Mouse (Mus musculus): ENCODE measurements around the gene Mpv17l. TPM values are rescaled to one million over a fixed set of nuclear protein-coding genes. Genes with fewer than 3 reads are reported as not detected.

The Mpv17l gene
- polyA plus RNA-seq, 2 experiments, result 3.4 to 4.3 TPM

- ATAC-seq (ENCODE audit: low FRiP score, low read depth) (no peak), DNase-seq (ENCODE audit: low spot score) (no peak)
- Histone ChIP-seq H3K27me3 (ENCODE audit: control insufficient read depth, insufficient read depth, low read length) (no peaks in the 10 kb centered on the region), H3K4me2 (replicated peaks; ENCODE audit: low read depth, low read length, severe bottlenecking) (no peak overlapping the region), H3K36me3 (ENCODE audit: control insufficient read depth, insufficient read depth, low read length) (no peaks in the 10 kb centered on the region), H3K27ac (replicated peaks; ENCODE audit: low read depth, low read length) (no peak overlapping the region), H3K4me1 (ENCODE audit: control insufficient read depth, insufficient read depth, low read length) (no peaks in the 10 kb centered on the region), H3K9ac (ENCODE audit: low read depth, low read length, severe bottlenecking) (no peak overlapping the region), H3K9me3 (ENCODE audit: control insufficient read depth, low read length) (no peaks in the 10 kb centered on the region), H3K4me3 (replicated peaks; ENCODE audit: low read length) (no peak overlapping the region)
- no peak for TF ChIP-seq POLR2A (IDR thresholded peaks at IDR 0.05; ENCODE audit: borderline replicate concordance, extremely low read depth, insufficient read depth, insufficient read length)
- 94% methylated on average over 4 of the region's 4 CpGs for WGBS
Measured at GRCm38 (mm10) chr16:13927456-13928075, 24.6 kb downstream of the Mpv17l start.

DNA sequence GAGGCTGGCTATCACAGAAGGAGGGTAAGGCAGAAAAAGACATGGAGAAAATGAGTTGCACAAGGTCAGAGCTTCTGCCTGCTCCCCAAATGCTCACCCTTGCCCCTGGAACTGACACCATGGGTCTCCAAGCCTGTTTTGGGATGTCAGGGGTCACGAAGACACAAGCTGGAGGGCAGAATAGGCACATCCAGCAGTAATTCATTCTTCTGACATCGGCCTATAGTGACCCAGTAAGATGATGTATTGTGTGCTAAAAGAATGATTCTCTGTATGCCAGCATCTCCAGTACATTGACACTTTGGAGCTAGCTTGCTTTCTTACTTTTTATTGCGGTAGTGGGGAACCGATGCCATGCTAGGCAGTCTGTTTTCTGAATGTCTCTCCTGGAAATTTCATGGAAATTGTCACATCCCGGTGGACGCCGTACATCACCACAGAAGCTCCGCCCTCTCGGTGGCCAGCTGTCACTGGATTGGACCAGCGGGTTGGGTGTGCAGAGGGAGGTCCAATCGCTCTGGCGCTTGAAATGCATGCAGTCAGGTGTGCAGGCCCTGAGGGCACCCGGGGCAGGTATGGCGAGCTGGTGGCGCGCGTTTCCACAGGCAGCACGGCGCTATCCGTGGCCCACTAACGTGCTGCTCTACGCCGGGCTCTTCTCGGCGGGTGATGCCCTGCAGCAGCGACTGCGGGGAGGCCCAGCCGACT lies 37.3 kb downstream of the Mpv17l start:
- Histone ChIP-seq H3K9ac (ENCODE audit: low read depth, low read length, severe bottlenecking) (peak overlapping the region; percentile 63), H3K4me2 (replicated peaks; ENCODE audit: low read depth, low read length, severe bottlenecking) (peak overlapping the region; percentile 99), H3K9me3 (ENCODE audit: control insufficient read depth, low read length) (no peaks in the 10 kb centered on the region), H3K4me3 (replicated peaks; ENCODE audit: low read length) (peak overlapping the region; percentile 53), H3K27me3 (ENCODE audit: control insufficient read depth, insufficient read depth, low read length) (0 out of 2 replicates have a peak, but pooled peaks cover 2% of the 10 kb centered on the region), H3K27ac (replicated peaks; ENCODE audit: low read depth, low read length) (no peak overlapping the region), H3K36me3 (ENCODE audit: control insufficient read depth, insufficient read depth, low read length) (no peaks in the 10 kb centered on the region), H3K4me1 (ENCODE audit: control insufficient read depth, insufficient read depth, low read length) (no peaks in the 10 kb centered on the region)
- TF ChIP-seq POLR2A (IDR thresholded peaks at IDR 0.05; ENCODE audit: borderline replicate concordance, extremely low read depth, insufficient read depth, insufficient read length), result no peak
- ATAC-seq (ENCODE audit: low FRiP score, low read depth), result peak; percentile 83
- 3% methylated on average over 27 of the region's 28 CpGs for WGBS
- peak; percentile 59 for DNase-seq (ENCODE audit: low spot score)

GRCm38 (mm10) chr16:13940847-13941395 lies 38.0 kb downstream of the Mpv17l start:
- H3K9ac ChIP-seq (ENCODE audit: low read depth, low read length, severe bottlenecking), result peak overlapping the region; percentile 63
- WGBS, result 3% methylated on average over 34 of the region's 34 CpGs
- DNase-seq (ENCODE audit: low spot score) (no peak), ATAC-seq (ENCODE audit: low FRiP score, low read depth) (peak; percentile 31; the same call in 1 of the 2 replicates)
- peak overlapping the region; percentile 99 for H3K4me2 ChIP-seq (replicated peaks; ENCODE audit: low read depth, low read length, severe bottlenecking)
- no peaks in the 10 kb centered on the region for H3K36me3 ChIP-seq (ENCODE audit: control insufficient read depth, insufficient read depth, low read length)
- H3K4me1 ChIP-seq (ENCODE audit: control insufficient read depth, insufficient read depth, low read length), result no peaks in the 10 kb centered on the region
- 0 out of 2 replicates have a peak, but pooled peaks cover 2% of the 10 kb centered on the region for H3K27me3 ChIP-seq (ENCODE audit: control insufficient read depth, insufficient read depth, low read length)
- H3K27ac ChIP-seq (replicated peaks; ENCODE audit: low read depth, low read length), result no peak overlapping the region
- peak overlapping the region; percentile 53 for H3K4me3 ChIP-seq (replicated peaks; ENCODE audit: low read length)
- no peak for TF ChIP-seq POLR2A (IDR thresholded peaks at IDR 0.05; ENCODE audit: borderline replicate concordance, extremely low read depth, insufficient read depth, insufficient read length)
- no peaks in the 10 kb centered on the region for H3K9me3 ChIP-seq (ENCODE audit: control insufficient read depth, low read length)

DNA sequence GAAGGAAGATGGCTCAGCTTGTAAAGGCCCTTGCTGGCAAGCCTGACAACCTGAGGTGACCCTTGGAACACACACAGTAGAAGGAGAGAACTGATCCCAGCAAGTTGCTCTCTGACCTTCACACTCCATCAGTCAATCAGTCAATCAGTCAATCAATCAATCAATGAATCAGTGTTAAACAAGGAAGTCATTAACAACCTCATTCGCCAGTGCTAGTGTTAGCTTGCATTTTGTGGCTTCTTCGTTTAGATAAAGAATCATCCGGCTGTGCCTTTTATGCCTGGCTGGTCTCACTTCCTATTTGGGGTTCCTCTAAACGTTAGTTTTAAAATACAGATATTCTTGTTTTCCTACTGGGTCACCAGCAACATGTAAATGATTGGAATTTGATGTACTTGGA lies 41.2 kb downstream of the Mpv17l start:
- Histone ChIP-seq H3K27me3 (ENCODE audit: control insufficient read depth, insufficient read depth, low read length) (0 out of 2 replicates have a peak, but pooled peaks cover 2% of the 10 kb centered on the region), H3K4me3 (replicated peaks; ENCODE audit: low read length) (no peak overlapping the region), H3K27ac (replicated peaks; ENCODE audit: low read depth, low read length) (no peak overlapping the region), H3K9me3 (ENCODE audit: control insufficient read depth, low read length) (no peaks in the 10 kb centered on the region), H3K36me3 (ENCODE audit: control insufficient read depth, insufficient read depth, low read length) (no peaks in the 10 kb centered on the region), H3K4me2 (replicated peaks; ENCODE audit: low read depth, low read length, severe bottlenecking) (no peak overlapping the region), H3K9ac (ENCODE audit: low read depth, low read length, severe bottlenecking) (no peak overlapping the region), H3K4me1 (ENCODE audit: control insufficient read depth, insufficient read depth, low read length) (no peaks in the 10 kb centered on the region)
- TF ChIP-seq POLR2A (IDR thresholded peaks at IDR 0.05; ENCODE audit: borderline replicate concordance, extremely low read depth, insufficient read depth, insufficient read length), result no peak
- ATAC-seq (ENCODE audit: low FRiP score, low read depth) (no peak), DNase-seq (ENCODE audit: low spot score) (no peak)
- 36% methylated on average over 4 of the region's 4 CpGs for WGBS

GRCm38 (mm10) chr16:13944752-13945151 lies 41.8 kb downstream of the Mpv17l start:
- H3K4me2 ChIP-seq (replicated peaks; ENCODE audit: low read depth, low read length, severe bottlenecking), result no peak overlapping the region
- 0 out of 2 replicates have a peak, but pooled peaks cover 2% of the 10 kb centered on the region for H3K27me3 ChIP-seq (ENCODE audit: control insufficient read depth, insufficient read depth, low read length)
- no peak overlapping the region for H3K4me3 ChIP-seq (replicated peaks; ENCODE audit: low read length)
- 0 out of 2 replicates have a peak, but pooled peaks have one; percentile 28 for ATAC-seq (ENCODE audit: low FRiP score, low read depth)
- WGBS, result 66% methylated on average over 5 of the region's 5 CpGs
- no peak for DNase-seq (ENCODE audit: low spot score)
- H3K4me1 ChIP-seq (ENCODE audit: control insufficient read depth, insufficient read depth, low read length), result no peaks in the 10 kb centered on the region
- no peaks in the 10 kb centered on the region for H3K36me3 ChIP-seq (ENCODE audit: control insufficient read depth, insufficient read depth, low read length)
- no peak for TF ChIP-seq POLR2A (IDR thresholded peaks at IDR 0.05; ENCODE audit: borderline replicate concordance, extremely low read depth, insufficient read depth, insufficient read length)
- H3K27ac ChIP-seq (replicated peaks; ENCODE audit: low read depth, low read length), result no peak overlapping the region
- H3K9ac ChIP-seq (ENCODE audit: low read depth, low read length, severe bottlenecking), result no peak overlapping the region
- H3K9me3 ChIP-seq (ENCODE audit: control insufficient read depth, low read length), result no peaks in the 10 kb centered on the region

All from limb, embryonic 14.5 days (tissue).